Mouse (Mus musculus): Measurements from ENCODE around the gene Prl8a1.

Prl8a1 gene

DNA sequence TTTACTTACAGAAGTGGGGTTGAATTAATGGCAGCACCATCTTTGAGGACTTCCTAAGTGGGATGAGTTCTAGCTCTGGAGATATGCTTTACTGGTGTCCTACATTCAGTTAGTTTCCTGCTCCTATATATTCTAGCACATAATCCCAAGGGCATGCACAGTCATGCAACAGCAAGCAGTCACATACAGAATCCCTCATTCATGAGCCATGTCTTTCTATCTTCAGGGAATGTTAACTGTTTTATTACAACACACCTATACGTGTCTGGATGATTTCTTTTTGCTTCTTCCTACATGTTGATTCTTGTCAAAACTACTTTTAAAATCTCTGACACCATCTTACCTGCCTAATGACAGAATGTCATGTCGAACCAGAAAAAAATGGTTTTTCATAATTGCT is at the start of gene Prl8a1:
Gene Prl8a1 (minus strand): TSS at position 101 of the 400 bp plus-strand sequence.
- no peak for DNase-seq

GRCm38 (mm10) chr13:27610482-27610881 is 28.5 kb upstream of the Prl8a1 start, which contains the start of gene Prl7b1:
TSS of gene Prl7b1 (minus strand) at chr13:27610582.
- DNase-seq, result no peak

DNA sequence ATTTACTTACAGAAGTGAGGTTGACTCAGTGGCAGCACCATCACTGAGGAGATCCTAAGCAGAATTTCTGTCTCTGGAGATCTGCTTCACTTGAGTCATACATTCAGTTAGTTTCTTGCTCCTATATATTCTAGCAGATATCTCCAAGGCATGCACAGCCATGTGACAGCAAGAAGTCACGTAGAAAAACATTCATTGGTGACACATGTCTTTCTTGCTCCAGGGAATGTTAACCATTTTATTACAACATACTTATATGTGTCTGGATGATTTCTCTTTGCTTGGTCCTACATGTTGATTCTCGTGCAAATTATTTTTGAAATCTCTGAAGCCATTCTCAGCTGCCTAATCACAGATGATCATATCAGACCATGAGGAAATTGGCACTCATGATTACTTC is 17.5 kb downstream of the Prl8a1 start, which contains the start of gene Prl8a9:
Gene Prl8a9 (minus strand): TSS at position 101 of the 400 bp plus-strand sequence.
- no peak for DNase-seq

GRCm38 (mm10) chr13:27553336-27553735 is 28.6 kb downstream of the Prl8a1 start:
- no peak for DNase-seq
